Mouse (Mus musculus) ES-CJ7 (cell line): ENCODE measurements at regions not wholly inside any gene's neighbourhood (a gene's known extent, or its start where the extent isn't known, plus 50 kb on each side); places are given as distances from the start of the nearest gene placed in this dataset.

ENCODE experiments used
- DNase-seq: peaks from one replicate; pipeline ENCODE4 v3.0.0; 2011; ENCODE audit warnings: low read depth, low spot score

DNA sequence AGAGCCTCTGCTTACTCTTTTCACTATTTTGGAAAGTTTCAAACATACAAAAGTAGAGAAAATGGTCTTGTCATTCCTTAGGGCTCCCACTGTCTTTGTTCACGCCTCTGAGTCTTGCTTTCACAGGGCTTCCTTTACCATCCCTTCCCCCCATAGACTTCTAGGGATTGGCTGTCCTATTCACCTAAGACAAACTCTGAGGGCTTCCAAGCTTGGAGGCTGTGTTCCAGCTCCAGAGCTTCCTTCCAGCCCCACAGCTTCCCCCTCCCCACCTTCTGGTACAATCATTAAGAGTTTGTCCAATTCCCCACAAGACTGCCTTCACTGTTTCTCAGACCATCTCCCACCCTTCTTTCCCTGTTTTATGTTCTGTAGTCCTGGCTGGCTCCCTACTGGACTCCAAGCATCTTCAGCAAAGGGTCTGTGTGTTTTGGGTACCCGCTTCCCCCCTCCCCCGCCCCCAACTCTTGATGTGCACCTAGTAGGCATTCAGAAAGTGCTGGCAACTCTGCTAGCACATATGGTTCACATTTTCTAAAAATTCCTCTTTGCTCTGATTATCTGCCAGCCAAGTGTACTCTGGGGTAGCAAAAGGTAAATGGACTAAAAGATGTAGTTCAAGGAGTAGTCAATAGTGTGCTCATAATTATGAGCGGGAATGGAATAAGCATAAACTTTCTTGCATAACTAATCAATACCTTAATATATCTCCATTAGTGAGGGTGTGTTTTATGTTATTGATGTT, 344.0 kb downstream of the Slc4a3 start:
- peak; percentile 6 for DNase-seq

DNA sequence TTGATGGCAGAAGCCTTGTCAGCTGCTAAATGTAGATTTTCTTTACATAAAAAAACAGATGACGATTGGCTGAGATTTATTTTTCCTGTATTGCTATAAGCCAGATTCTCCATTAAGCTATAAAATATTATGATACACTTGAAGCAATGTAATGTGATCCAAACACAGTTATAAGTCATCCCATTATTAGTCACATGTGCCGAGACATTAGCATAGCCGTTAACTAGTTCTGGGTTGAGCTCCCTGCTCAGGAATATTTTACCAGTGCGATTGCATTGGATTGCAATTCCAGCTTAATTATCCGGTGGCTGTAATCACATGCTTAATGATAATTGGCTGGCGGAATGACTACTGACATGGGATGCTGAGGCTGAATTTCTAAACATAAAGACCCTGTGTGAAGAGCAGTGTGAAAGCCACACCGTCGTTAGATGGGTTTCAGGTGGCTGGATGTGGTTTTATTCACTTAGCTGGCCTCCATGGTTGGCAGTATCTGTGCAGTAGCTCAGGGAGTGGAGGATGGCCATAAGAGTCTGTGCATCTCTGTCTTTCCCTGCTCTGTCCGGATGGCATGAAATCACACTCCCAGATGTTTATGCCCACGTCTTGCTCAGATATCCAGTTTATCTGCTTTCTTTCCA, 344.7 kb downstream of the Slc4a3 start:
- no peak for DNase-seq

DNA sequence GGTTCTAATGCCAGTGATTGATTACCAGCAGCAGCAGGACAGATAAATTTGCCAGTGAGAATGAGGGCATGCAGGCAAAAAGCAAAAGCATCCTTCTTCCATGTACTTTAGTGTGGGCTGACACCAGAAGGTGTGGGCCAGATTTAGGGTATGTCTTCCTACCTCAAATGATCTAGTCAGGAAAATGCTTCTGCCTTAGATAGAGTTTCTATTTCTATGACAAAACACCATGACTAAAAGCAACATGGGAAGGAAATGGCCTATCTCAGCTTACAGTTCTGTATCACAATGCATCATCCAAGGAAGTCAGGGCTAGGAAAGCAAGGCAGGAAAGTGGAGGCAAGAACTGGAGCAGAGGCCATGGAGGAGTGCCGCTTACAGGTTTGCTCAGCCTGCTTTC, 349.5 kb downstream of the Slc4a3 start:
- no peak for DNase-seq

DNA sequence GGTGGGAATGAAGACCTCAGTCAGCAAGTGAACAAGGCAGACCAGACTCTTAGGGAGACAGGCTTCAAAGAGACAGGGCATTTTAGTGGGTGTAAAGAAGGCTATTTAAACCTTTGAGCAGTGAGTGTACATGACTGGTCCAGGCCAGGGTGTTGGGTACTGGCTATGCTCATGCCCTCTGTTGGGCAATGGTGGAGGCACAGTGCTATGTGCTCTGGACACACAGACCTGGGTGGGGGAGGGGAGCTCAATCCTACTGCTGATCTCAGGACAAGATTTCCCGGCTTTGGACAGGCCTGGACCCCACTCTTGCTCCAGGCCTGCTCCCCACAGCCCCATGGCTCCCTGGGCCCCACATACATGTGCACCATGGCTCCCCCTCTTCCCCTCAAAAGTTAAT, 355.1 kb downstream of the Slc4a3 start:
- peak; percentile 39 for DNase-seq

DNA sequence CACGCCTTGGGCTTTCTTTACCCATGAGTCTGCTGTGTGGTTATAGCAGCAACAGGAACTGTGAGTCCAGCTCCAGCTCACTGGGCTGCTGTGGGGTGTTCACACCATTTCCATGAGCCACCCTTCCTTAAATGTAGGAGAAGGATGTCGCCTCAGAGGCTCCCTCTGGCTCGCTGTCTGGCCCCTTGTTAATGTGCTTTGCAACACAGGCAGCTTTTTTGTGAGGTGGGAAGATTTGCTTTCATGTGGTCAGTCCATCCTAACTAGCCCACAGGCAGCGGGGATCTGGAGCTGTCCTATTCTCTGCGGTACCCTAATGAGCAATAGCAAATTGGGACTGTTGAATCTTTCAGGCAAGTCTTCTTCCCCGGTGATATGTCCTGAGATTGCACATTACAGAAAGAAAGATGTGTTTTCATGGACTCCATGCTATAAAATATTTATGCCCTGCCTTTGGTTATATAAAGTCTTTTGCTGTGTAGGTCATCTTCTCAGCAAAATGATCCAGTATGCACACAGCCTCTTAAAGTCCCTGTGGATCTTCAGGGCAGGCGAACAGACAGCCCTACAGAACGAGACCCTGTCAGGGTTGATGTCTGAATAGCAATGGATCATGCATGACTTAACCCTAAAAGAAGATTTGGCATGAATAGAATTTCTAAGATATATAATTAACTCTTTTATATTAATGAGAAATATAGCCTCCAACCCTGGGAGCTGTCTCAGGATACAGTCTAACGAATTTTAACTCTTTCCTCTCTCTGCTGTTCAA, 359.8 kb downstream of the Slc4a3 start:
- DNase-seq: no peak

DNA sequence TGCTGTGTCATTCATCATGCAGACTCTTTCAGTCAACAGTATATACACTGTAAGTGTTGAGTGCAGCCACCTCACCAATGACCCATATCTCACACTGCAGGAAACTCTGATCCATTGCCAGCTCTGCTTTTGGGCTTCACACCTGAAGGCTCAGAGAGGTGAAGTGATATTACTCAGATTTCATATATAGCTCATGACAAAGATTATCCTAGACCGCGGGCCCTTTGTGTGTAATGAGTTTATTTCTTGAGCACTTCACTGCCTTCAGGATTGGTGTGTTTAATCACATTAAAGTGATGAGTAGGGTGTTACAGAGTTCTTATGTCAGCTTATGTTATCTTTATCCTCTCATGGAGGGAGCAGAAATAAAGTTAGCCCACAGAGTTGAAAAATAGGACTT, 369.2 kb downstream of the Slc4a3 start:
- no peak for DNase-seq

DNA sequence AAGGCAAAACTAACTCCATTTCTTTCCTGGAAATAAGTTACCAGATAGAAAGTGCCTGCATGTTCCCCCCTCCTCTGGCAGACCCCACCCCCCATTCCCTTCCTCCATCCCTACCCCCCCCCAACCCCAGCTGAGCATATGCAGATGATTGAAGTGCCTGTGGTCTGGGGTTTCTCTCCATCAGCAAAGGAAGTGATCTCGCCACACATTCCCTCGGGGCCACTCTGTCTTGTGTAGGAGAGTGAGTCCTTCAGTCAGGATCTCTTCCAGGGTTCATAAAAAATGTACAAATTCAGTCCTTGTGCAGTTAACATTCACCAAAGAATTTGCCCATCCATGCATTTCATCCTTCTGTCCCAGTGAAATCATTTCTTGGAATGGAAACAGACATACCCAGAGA, 370.1 kb downstream of the Slc4a3 start:
- no peak for DNase-seq

DNA sequence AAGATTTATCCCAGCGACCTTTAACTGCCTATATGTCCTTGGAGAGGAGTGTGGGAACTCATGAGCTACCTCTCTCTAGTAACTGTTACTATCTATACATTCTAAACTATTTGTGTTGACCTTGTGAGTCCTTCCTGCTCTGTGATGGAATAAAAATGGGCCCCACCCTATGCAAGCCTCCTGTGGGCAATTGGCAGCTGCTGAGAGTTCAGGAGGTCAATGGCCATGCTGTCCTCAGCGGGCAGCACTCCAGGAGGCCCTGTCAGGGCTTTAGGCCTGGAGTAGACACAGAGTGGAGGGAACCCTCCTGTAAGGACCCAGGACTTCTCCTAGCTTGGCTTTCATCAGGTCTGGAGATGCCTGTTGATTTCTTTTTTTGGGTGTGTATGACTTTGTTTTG, 373.1 kb downstream of the Slc4a3 start:
- peak; percentile 18 for DNase-seq

DNA sequence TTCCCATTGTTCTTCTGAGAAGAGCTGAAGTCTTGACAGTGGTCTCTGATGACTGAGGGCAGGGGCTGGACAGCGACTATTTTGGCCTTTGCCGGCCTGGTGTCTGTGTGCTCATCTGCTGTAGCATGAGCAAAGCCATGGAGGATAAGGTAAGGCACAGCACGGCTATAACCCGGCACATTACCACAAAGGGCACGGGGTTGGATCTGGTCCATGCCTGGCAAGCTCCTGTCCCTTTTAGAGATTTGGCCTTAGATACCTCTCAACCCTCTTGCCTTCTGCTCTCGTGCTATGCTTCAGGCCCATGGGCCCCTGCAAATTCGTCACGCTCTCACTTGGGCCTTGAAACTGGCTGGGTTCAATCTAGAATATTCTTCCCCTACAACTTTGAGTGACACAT, 379.0 kb downstream of the Slc4a3 start:
- no peak for DNase-seq

DNA sequence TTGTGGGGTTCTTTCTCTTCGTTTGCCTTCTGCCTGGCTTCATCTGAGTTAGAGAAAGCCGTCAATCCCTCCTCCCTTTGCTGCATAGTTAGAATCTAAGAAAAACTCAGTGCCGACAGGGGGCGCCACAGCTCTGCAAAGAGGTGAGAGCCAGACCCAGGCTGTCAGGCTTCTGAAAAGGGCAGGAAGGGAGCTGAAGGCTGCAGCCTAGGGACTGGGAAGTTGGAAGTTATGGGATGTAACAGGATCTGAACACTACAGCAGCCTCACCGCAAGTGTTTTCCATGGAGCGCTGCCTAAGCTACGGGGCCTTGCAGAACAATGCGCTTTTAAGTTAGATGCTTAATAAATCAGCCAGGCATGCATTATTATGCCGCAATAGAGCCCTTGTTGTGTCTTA, 379.7 kb downstream of the Slc4a3 start:
- peak; percentile 79 for DNase-seq

DNA sequence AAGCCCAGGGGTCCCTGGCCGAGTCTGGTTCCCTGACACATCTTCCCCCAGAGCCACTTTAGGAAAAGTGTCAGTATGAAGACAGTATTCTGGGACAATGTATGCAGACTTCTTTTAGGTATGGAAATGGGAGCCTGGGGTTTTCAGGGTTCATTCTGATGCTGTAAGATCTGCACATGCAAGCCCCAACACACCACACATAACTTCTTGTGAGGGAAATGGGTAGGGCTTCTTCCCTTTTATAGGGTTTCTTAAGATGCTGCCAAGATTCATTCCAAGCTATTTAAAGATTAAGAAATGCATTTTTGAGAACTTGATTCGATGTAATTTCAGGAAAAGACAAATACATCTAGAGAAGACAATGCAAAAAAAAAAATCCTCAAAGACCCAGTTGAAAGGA, 385.8 kb downstream of the Slc4a3 start:
- DNase-seq: no peak

DNA sequence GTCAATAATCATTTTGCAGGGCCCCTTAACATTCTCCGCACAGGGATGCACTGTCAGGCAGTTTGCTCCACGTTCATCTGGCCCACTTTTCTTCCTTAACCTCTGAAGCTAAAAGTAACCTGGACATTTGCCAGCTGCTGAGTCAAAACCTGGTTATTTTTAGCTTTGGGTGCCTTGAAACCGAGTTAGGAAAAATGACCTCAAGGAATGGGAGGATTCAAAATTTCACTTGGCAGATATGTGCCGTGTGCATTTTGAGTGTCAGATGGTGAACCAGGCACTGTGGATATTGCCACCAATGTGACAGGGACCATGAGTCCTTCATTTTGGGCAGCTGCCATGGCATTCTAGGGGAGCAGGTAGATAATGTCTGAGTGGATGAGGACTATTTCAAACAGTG, 387.8 kb downstream of the Slc4a3 start:
- no peak for DNase-seq

DNA sequence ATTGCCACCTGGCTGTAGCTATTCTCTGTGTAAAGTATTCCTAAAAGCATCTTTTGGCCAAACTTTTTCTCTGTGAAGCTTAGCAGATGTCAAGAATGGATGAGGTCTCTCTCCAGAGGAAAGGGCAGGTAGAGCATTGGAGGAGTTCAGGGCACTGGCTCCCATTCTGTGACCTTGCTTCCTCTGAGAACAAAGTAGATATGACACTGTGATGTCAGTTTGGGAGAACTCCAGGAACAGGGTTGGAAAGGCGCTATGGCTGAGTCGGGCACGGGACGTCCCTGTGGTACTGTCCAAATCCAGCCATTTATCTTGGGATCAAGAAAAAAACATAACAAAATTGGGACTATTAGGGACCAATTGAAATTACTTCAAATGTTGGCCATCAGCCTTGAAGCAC, 388.7 kb downstream of the Slc4a3 start:
- DNase-seq: no peak

DNA sequence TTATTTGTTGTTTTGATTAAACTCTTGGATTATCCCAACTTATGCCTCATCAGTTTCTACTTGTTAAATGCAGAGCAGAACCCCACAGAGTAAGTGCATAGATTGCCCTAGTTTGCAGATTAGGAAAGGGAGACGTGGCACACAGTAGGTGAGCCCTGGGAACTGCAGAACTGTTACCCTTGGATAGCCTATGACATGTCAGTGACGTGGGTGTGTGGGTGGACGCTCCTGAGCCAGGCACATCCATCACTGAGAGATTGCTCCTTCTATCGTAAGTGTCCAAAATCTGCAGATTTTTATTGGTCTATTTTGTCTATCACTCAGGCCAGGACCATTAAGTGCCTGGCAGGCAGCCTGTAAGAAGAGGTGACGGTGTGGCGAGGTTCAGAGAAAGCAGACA, 389.8 kb downstream of the Slc4a3 start:
- no peak for DNase-seq

DNA sequence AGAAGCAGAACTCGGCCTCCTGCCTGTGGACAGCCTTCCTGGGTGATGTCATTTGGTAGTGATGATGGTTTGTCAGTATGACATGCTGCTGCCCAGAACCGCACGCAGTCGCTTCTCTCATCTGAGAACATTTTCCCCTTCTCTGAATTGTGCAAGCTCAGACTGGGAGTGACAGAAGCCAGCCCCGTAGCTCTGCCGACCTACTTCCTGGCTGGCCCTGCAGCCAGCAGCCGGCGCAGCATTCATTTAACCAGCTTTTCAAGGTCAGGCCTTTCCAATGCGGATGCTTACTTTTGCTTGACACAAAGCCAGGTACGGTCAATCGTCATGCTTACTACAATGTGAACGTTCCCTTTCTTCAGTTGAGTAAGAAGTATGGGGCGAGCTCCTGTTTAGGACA, 390.5 kb downstream of the Slc4a3 start:
- peak; percentile 27 for DNase-seq

DNA sequence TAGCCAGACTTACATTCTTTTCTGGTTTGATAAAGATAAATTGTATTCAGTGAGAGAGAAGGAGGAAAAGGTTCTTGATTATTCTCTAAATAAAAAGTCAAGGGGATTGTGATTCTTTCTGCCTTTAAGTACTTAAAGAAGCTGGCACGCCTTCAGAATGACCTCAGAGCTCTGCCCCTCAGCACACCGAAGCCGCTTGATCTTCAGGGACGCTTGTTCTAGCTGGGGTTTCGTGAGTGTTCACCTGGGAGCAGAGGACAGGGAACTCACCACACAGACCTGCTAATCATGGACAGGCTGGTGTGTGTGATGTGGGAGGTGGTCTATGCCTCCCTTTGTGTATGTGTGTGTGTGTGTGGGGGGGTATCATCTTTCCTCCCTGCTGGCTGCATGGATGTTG, 391.3 kb downstream of the Slc4a3 start:
- DNase-seq: no peak

DNA sequence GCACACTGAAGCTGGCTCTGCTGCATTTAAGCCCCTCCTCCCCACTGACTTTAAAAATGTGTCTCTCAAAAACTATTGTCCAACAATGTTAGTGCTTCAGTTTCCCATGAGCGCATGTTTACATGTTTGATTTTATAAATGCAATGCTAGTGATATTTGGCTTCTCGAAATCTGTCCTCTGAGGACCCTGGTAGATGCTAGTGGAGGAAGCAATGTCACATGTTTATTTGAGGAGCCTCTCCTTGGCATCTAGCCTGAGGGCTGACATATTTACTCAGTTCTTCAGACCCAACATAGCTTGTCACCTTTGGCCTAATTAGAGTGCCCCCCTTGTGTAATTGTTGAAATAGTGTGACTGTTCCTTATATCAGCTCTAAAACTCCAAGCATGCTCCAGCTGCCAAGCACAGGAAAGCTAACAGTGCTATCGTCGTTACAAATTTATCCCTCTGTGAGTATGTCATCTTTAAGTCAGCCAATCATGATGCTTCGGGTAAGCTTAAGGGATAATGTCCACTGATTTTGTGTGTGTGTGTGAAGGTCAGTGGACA, 400.3 kb downstream of the Slc4a3 start:
- DNase-seq: no peak

DNA sequence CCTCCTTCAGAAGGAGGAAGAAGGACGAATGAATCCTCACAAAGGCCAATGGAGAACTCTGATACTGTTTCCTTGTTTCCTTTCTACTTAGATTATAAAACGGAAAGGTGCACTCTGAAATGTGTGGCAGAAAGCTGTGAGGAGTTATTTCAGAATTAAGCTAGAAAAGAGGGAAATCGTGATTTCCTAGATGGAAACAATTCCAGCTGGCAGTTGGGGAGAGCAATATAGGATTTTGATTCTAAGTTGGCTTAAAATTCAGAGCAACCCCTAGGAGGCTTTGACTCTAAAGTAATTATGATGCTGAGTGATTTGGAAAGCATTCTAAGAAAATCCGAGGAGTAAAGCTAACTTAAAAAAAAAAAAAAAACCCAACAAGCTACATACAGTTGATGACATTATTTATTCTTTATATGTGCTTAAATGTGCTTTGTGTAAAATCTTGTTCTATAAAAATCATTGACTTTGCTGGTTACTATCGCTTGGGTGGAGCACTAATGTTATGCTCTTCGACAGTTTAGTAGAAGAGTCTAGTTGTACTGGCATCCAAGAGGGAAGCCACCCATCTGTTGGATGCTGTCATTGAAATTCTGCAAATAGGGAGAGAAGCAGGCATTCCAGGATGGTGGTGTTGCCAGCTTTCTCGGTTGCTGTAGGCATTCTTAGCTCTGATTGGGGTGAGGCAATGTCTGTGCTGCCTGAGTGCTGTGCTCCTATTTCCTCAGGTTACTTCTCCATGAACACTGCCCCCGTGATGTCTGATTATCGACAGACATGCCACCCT, 432.3 kb downstream of the Slc4a3 start:
- DNase-seq: no peak

DNA sequence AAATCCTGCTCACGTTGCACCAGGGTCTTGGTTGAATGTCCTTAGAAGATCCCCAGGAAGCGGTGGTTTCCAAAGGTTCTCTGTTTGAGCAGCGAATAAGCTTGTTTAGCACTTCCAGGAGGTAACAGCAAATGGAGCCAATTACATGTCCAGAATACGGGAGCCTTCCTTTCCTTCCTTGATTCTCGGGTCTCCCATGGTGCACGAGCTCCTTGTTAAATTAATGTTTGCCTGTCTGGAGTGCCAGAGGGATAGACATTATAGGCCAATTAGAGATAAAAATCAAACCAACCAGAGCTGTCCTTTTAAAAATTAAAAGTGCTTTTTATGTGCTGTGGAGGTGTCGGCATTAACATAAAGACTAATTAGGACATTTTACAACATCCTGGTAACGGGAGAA, 437.0 kb downstream of the Slc4a3 start:
- DNase-seq: no peak

DNA sequence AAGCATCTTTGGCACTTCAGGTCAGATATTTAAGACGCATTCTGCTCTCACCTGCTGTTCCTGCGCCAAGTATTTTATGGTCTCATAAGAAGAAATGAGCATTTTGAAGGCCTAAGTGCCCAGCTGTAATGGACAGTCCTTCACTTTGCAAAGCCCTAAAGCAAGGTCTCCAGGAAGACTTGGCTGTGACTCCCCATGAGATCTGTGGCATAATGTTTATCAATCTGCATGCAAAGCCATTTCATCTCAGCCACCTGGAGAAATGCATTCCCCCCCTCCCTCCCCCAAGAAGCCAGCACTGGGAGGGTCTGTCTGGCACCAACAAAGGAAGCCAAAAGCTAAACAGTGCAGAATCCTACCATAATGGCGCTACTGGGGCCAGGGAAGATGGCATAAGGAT, 437.4 kb downstream of the Slc4a3 start:
- DNase-seq: no peak

DNA sequence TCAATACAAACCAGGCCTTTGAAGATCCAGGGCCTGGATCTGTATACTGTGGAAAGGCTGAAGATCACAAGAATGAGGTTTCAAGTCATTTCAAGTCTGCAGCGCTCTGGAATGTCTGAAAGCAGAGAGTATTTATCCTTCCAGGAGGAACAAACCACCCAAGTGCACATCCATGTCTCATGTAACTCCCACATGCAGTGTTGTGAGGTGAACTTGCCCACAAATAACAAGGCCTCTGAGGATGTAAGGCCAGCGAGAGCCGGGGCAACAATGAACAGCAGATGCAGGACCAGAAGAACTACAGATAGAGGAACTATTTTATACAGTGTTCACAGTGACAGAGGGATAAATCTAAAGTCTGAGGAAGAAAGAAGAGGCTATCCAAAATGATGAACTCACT, 442.4 kb downstream of the Slc4a3 start:
- no peak for DNase-seq

DNA sequence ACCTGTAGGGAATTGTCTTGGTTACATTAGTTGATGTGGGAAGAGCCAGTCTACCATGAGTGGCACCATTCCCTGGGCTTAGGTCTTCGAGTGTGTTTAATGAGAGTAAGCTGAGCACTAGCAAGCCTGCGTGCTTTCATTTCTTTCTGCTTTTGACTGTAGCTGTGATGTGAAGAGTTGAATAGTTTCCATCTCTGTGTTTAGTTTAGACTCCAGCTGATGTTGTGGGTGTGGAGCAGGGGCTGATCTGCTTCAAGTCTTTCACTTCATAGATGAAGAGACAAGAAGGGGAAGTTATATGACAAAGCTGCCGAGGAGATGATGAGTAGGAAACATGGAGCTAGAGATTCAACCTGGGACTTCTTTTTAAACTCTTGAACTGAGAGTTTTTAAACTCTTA, 446.0 kb downstream of the Slc4a3 start:
- DNase-seq: no peak
